Mouse (Mus musculus): ENCODE results near the gene Vmn2r85.
A peak's percentile ranks its signal among the peaks of the same experiment; 100 is the strongest.
"Not testable (repeated sequence)": the region's sequence is repeated elsewhere in the genome, so short reads cannot be mapped to it uniquely, and the experiment has no call there.

The Vmn2r85 gene

DNA sequence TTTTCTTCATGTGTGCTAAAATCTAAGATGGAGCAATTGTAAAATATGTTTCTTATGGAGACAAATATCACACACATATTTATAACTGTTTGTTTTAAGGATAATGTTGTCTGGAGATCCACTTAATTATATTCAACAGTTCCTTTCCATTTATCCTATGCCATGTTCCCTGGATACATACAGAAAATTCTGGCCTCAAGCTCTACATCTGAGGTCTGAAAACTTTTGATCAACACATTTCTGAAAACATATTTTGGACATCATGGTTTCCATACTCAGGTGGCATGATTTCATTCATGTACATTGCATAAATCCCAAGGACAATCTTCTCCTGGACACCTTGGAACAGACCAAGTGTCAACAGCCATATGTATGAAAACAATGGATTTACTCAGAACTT is at the start of gene Vmn2r85:
Vmn2r85 (minus strand) TSS at position 101 of the 400 bp plus-strand sequence.
- DNase-seq: not testable (repeated sequence)

DNA sequence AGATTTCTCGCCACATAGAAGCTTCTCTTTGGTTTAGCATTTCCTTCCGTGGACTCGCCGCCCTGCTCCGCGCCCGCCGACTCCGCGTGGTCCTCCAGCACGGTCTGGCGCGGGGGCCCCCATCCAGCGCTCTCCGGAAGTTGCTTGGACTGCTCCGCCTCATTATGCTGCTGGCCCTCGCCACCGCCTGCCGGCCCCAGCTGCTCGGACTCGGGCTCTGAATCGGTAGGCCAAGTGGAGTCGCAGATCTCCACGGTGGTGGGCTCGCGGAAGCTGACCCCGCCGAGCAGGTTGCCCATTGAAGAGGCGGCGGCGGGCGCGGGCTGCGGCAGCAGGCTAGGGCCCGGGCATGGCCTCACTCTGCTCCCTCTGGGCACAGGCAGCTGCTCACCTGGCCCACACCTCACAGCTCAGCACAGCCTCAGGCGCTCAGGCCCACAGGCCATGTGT is 40.8 kb upstream of the Vmn2r85 start:
- peak in 1 of 2 experiments; percentile 14 for DNase-seq

DNA sequence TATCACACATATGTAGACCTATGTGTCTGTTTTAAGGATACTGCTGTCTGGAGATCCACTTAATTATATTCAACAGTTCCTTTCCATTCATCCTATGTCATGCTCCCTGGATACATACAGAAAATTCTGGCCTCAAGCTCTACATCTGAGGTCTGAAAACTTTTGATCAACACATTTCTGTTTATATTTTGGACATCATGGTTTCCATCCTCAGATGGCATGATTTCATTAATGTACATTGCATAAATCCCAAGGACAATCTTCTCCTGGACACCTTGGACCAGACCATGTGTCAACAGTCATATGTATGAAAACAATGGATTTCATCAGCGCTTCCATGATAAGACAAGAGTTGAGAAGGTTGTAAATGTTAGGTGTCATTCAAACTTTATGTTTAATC is 26.4 kb upstream of the Vmn2r85 start, which contains the start of gene Vmn2r86:
Vmn2r86 (minus strand) TSS at position 101 of the 400 bp plus-strand sequence.
- DNase-seq: not testable (repeated sequence)

DNA sequence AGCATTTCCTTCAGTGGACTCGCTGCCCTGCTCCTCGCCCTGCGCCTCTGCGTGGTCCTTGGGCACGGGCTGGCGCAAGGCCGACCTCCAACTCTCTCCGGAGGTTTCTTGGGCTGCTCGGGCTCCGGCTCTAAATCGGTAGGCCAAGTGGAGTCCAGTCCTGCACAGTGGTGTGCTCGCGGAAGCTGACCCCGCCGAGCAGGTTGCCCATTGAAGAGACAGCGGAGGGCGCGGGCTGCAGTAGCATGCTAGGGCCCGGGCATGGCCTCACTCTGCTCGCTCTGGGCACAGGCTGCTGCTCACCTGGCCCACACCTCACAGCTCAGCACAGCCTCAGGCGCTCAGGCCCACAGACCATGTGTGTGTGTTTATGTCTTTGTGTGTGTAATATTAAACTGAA is 15.3 kb upstream of the Vmn2r85 start:
- no peak for DNase-seq

DNA sequence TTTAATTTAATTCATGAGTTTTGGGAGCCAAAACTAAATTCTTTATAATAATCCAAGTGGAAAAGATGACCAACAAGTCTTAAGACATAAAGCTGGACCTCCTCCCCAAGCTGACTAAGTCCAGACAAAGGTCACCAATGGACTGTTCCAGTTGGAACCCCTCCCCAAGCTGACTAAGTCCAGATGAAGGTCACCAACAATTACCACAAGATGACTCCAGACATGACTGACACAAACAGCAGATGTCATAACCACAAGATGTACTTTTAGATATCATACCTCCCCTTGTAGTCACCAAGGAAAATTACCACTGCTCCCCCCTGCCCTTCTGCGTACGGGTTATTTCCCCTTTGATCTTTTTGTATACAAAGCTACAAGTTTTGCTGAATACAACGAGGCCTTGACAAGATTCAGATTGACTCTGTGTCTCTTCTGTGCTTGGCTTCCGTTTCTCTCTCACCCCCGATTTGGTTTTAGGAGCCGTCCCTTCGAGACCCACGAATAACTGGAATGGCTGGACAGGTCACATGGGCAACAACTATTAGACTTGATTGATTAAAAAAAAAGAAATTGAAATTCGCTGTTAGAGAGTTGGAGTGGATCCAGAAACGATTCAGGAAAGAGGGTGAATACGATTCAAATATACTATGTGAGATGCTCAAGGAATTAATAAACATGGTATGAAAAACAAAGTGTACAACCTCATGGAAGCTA is 4.8 kb upstream of the Vmn2r85 start:
- DNase-seq: not testable (repeated sequence)

DNA sequence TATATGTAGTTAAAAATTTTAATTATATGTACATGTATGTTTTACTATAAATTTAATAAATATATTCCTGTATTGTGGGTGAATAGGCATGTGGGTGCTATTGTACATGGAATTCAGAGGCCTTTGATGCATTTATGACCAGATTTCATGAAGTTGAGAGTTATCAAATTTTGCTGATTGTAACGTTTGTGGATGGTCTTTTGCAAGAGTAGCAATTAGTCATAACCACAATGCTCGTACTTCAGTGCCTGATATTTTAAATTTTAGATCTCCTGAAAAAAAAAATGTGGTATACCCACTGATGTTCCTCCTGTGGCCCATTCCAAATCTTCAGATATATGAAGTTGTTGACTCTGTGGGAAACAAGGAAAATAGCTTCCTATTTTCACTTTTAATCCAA is 7.1 kb downstream of the Vmn2r85 start:
- DNase-seq: not testable (repeated sequence)

DNA sequence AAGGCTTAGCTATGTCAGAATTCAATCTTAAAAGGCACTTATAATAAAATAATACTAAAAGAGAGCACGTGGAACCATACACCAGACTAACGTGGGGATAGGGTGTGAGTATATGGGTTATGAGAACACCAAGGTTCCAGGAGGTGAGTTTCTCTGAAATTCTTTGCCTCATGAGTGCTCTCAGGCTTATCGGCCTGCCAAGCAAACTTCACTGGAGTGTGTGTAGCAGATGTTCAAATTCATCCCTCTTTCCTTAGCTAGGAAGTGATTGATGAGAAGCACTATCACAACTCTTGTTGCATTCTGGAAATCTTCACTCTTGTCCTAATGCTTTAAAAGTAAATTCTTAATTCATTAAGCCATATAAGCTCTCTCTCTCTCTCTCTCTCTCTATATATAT is 9.1 kb downstream of the Vmn2r85 start:
- no peak for DNase-seq

DNA sequence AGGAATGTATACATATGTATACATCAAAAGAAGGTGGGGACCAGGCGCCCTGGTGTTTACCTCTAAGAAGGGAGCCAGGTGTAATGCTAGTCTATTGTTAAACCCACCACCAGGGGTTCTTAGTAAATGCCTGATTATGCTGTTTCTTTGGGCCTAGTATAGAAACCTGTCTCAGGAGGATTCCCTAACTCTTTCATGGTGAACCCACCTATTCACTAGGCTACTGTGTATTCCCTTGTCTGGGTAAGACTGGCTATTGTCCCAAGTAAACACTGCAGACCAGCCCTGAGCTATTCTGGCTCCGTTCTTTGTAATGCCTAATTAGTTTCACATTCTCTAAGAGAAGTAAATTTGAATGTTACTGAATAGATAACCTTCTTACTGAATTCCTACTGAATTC is 9.5 kb downstream of the Vmn2r85 start:
- not testable (repeated sequence) for DNase-seq

DNA sequence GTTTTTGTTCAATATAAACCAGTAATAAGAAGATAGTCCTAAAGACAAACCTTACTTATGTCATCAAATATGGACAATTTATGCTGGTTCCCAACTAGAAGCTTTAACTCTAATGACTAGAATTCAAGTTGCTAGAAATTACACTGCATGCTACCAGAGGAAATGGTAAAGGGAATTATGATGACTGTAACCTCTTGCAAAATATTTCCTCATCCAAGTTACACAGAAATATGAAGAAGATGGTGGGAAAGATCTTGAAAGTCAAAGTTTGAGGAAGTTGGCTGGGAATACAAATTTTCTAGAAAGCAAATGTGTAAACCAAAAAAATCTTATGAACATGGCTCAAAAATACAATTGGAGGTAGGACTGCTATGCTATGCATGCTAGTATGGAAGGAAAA is 13.2 kb downstream of the Vmn2r85 start:
- DNase-seq: not testable (repeated sequence)

DNA sequence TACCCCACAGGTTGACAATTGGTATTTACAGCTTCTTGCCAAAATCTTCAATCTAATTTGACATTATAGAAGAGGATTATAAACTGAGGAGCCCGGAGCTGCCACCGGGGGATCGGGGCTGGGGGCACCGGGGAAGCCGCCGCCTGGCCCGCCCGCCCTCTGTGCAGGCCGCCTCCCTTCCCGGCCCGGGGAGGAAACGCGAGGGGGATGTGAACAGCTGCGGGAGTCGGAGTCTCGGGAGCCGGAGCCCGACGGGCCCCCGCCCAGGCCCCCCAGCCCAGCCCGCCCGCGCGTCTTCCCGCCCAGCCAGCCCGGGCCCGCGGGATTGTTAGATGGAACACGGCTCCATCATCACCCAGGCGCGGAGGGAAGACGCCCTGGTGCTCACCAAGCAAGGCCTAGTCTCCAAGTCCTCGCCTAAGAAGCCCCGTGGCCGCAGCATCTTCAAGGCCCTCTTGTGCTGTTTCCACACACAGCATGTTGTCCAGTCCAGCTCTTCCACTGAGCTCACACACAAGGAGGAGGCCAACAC is 17.3 kb downstream of the Vmn2r85 start:
- not testable (repeated sequence) for DNase-seq

DNA sequence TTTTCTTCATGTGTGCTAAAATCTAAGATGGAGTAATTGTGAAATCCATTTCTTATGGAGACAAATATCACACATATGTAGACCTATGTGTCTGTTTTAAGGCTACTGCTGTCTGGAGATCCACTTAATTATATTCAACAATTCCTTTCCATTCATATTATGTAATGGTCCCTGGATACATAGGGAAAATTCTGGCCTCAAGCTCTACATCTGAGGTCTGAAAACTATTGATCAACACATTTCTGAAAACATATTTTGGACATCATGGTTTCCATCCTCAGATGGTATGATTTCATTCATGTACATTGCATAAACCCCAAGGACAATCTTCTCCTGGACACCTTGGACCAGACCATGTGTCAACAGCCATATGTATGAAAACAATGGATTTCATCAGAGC is 35.3 kb downstream of the Vmn2r85 start, which contains the start of gene Vmn2r84:
Vmn2r84 (minus strand) TSS at position 101 of the 400 bp plus-strand sequence.
- no peak for DNase-seq

DNA sequence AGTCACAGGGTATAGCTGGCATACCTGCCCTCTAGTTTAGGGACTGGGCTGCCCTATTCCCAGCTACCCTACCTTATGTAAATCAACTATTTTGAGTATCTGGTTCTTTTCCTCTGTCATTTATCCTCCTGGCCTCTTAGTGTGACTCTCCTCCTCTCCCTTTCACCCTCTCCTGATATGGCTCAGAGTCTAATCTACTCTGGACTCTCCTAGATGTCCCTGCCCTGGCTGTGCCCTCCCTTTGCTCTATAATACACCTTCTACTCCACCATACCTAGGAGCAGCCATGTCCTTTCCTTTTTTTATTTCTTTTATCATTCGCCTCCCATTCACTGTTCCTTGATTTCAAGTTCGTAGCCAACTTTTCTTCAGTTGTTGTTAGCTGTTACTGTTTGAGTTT is 54.4 kb downstream of the Vmn2r85 start:
- no peak for DNase-seq

DNA sequence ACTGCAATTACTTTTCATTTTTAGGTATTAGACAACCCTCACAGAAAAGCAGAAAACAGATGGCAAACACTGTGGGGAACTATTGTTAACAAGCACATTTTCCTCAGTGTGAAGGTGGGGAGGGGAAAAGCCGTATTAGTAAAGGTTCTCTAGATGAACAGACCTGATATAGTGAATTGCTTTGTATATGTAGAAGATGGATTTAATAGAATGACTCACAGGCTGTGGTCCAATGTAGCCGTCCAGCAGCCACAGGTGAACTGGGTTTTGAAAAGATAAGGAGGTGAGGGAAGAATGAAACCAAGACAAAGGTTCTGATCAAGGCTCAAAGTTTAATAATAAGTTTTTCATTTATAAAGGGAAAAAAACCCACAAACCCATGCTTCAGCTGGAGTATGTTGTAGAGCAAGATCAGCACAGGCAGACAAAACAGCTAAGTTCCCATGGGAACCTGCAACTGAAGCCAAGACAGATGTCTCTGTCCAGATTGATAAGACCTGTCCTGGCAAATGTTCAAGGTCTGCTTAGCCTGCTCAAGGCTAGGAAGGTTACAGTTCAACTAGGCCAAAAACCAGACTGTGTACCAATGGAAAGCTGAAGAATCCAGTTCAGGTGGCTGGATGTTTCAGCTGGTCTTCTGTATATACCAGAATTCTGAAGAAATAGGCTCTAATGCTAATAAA is 56.9 kb downstream of the Vmn2r85 start:
- DNase-seq: no peak

DNA sequence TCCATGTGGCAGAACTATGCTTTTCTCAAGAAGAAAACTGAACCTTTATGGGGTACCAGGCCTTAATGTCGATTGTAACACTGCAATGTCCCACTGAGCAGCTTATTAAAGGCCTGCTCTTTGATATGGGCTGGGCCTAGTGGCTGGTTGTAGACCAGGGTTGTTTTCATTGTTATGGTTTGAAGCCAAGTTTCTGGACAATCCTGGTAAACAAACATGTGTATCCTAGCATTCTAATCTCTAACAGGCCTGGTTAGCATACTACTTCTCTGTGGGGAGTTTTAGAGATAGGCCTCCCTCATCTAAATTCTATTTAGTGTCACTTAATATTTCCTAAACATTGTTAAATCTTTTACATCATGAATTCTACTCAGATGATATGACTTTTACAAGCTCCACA is 57.9 kb downstream of the Vmn2r85 start:
- DNase-seq: no peak

DNA sequence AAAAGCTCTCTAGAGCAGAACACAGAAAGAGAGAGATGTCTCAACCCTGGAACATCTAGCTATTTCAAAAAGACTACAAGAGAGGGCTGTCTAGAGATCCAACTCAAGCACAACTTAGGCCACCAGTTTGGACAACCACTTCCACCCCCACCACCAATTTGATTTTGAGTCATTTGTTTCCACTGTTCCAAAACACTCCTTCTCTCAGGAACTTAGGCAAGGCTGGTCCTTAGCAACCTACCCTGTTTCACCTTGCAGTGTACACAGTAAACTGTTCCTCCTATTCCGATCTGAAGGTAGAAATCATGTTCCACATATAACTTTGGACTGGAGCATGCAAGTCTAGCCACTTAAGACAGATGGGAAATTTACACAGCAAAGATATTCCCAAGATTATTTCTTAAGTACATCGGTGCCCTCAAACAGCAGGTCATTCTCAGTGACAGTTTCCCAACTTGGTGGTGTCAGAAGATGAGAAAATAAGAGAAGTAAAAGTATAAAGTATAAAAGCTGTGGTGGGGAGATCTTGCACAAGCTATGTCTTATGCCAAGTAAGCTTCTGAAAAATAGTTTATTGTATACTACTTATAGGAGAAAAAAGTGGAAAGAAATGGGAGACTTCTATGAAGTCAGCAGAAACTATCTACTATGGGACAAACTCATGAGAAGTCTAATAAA is 59.4 kb downstream of the Vmn2r85 start:
- no peak for DNase-seq

DNA sequence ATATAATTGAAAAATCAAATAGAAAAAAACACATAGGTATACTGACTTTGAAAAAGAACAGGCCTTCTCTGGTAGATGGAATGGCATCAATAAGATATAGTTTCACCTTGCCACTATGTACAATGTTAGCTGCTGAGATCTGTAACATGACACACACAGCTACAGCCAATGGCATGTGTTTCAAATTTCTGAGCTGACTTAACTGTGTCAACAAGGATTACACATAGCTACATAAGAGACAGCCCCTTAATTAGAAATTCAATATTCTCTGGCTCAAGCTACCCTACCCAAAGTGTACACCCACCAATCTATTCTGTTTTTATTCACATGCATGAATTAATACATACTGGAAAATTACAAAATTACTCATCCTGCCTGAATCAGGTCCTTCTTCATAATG is 61.1 kb downstream of the Vmn2r85 start:
- no peak for DNase-seq

DNA sequence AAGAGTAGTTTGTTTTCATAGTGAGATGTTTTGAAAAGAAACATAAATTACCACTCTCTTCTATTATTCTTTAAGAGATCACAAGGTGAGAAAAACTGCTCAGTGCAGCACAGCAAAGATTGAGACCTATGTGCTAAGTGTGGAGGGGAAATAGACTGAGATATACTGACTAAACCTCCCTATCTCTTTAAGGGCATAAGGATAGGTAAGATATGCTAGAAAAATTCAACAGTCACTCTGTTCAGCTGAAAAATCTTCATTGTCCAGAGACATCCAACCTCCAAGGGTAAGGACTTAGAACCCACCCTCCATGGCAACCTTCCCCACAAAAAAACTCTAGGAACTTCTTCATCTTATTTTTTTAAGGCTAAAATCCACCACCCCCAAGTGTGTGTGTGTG is 64.7 kb downstream of the Vmn2r85 start:
- no peak for DNase-seq
